Mouse (Mus musculus) urinary bladder, postnatal 36 days (tissue): ENCODE results near the gene Ganab.

Experiments used
- DNase-seq, 2 experiments: peaks; one replicate each; pipeline ENCODE4 v3.0.0; 2022; ENCODE audit warnings: low spot score in 2 of 2, mixed read lengths in 1 of 2

The Ganab gene

GRCm38 (mm10) chr19:8929224-8930088, 31.6 kb downstream of the Ganab start, which contains the start of the genes Rom1 and Eml3:
TSS of gene Rom1 (minus strand) at chr19:8929356.
TSS of gene Eml3 (plus strand) at chr19:8929552.
- DNase-seq: peak; percentile 85 to 94

- no peak for DNase-seq
These were observed 32.2 kb downstream of the Ganab start for GRCm38 (mm10) chr19:8930117-8930516.

- no peak for DNase-seq
These were observed 32.9 kb downstream of the Ganab start for GRCm38 (mm10) chr19:8930771-8931170.

- DNase-seq: no peak
These were observed 38.9 kb downstream of the Ganab start for GRCm38 (mm10) chr19:8936736-8937135.

DNA sequence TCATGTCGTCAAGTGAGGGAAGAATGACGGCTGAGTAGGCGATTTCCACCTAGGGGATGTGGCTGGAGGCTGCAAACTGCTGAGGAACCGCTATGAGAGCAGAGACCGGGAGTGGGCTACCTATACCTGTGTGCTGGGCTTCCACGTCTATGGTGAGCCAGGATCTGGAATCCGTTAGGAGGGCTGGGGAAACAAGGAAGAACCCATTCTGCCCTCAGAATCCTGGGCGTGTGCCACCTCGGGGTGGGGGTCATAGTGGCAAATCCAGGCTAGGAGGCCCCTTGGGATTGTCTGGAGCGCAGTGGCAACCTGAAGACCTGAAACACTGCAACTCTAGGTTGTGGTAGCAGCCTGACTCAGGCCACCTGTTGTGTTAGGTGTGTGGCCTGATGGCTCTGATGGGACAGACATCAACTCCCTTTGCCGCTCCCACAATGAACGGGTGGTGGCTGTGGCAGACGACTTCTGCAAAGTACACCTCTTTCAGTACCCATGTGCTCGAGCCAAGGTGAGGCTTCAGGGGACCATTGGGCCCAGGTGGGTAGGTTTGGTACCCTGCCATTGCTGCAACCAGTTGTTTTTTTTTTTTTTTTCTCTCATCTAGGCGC, 42.8 kb downstream of the Ganab start:
- DNase-seq: no peak

- DNase-seq: no peak
These were observed 43.3 kb downstream of the Ganab start for GRCm38 (mm10) chr19:8941136-8941514.

DNA sequence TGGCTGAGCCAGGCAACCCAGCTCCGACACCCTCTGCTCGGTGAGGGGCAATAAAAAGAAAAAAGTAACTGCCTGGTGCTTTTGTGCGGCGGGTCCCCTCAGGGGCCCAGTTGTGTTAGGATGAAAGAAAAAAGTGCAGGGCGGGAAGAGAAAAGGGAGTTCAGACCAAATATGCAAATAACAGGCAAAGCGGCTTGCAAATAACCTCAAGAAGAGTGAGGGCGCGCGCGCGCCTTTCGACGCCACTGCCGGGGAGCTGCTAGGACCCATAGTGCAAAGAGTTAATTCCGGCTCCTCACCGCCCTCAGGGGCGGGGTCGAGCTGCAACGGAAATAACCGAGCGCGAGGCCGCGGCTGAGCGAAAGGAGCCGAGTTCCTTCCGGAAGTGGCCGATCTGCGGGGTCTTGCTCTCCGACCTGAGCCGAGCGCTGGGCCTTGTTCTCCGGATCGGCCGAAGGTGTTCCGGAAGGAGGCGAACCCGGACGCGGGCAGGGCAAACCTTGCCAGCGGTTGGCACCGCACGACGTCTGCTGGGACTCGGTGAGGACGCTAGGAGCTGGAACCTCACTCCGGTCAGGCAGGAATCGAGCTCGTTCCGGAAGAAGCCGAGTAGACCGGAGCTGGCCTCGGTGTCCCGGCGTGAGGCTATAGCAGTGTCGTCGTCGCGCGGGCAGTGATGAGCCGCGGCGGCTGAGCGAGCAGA, 43.8 kb downstream of the Ganab start, which contains the start of gene Mta2:
Mta2 (plus strand) TSS at position 361 of the 703 bp plus-strand sequence.
- DNase-seq: peak; percentile 96

GRCm38 (mm10) chr19:8942276-8942964, 44.5 kb downstream of the Ganab start:
- peak in 1 of 2 experiments; percentile 48 for DNase-seq

- no peak for DNase-seq
These were observed 45.2 kb downstream of the Ganab start for GRCm38 (mm10) chr19:8943047-8943446.

GRCm38 (mm10) chr19:8944062-8944461, 46.2 kb downstream of the Ganab start:
- peak in 1 of 2 experiments; percentile 57 for DNase-seq

DNA sequence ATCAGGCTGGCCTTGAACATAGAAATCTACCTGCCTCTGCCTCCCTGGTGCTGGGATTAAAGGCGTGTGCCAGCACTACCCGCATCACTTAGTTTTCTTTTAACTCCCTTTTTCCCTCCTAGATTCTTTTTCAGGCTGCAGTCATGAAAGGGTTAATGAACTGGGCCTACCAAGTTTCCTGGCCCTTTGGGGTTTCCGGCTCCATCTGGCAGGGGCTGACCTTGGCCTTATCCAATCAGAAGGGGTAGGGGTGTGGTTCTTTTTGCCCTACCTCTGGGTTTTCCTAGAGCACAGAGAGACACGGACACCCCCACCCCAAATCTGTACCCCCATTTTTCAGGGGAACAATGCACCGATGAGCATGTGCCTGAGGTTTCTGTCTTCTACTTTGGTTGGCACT, 46.9 kb downstream of the Ganab start:
- peak in 1 of 2 experiments; percentile 62 for DNase-seq

DNA sequence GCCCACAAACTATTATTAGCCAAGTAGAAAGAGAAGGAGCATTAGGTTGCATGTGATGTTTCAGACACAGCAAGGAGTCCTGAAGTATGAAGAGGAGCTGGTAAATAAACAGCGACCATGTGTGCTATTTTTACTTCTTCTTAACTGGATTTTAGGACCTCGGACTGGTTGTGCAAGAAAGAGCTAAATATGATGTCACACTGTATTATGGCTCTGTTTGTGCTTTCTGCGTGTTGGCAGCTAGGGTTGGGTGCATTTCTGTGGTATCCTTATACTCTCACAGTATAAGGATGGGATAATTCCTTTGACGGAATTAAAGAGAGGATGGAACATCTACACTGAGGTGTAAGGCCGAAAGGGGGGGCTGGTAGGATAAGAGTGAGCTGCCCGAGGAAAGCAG, 47.4 kb downstream of the Ganab start:
- no peak for DNase-seq

DNA sequence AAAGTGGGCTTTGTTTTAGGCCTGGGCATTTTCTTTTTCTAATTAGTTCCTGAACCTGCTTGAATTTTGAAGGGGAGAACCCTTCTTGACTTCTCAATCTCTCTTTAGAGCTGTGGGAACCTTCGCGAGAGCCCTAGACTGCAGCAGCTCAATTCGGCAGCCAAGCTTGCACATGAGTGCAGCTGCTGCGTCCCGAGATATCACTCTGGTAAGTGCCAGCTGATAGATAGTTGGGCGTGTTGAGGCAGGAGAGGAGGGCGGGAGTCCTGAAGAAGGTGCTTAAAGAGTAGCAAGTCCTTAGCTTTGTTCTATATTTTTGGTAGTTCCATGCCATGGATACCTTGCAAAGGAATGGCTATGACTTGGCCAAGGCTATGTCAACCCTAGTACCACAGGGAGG, 49.1 kb downstream of the Ganab start:
- DNase-seq: no peak

GRCm38 (mm10) chr19:8950190-8950589, 52.3 kb downstream of the Ganab start:
- no peak for DNase-seq

GRCm38 (mm10) chr19:8952241-8952640, 54.4 kb downstream of the Ganab start:
- no peak for DNase-seq

DNA sequence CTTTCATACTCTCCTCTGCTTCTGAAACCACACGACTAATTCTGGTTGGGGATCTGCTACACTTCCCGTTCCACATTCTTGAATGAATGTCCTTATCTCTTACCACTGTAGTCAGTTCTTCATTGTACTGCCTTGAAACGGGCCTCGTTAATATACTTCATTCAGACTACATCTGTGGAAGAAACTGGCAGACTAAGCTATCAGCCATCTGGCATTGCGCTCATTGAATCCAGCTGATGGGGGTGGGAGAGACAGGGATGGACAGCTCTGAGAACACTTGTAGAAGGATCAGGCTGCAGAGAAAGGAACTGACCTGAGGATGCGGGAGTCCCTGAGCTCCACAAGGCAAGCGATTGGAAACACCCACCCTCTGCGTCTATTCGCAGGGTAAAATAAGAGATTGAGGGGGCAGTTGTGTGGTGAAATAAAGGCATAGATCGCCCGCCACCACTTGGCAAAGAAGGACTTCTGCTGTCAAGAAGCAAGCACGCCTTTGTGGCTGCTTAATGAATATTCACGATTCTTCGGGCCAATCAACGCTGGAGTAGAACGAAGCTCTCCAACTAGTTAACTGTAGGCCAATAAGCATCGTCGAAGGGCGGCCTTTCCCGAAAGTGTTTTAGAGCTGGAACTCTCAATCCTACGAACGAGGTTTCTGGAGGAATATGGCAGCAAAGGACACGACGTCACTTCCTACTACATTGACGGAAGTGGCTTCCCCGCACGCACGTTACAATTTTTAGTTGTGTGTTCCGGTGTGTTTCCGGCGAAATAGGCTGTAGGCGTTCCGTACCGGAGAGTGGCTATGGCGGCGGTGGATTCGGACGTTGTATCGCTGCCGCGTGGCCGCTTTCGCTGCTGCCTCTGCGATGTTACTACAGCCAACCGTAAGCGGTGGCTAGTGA, 55.5 kb downstream of the Ganab start, which contains the start of gene Tut1:
Tut1 (plus strand) TSS at position 713 of the 905 bp plus-strand sequence.
- DNase-seq: peak; percentile 91 to 92

GRCm38 (mm10) chr19:8954171-8954570, 56.3 kb downstream of the Ganab start:
- DNase-seq: no peak

- no peak for DNase-seq
These were observed 64.4 kb downstream of the Ganab start for GRCm38 (mm10) chr19:8962256-8962655.

- no peak for DNase-seq
These were observed 67.2 kb downstream of the Ganab start for GRCm38 (mm10) chr19:8965075-8965474.

DNA sequence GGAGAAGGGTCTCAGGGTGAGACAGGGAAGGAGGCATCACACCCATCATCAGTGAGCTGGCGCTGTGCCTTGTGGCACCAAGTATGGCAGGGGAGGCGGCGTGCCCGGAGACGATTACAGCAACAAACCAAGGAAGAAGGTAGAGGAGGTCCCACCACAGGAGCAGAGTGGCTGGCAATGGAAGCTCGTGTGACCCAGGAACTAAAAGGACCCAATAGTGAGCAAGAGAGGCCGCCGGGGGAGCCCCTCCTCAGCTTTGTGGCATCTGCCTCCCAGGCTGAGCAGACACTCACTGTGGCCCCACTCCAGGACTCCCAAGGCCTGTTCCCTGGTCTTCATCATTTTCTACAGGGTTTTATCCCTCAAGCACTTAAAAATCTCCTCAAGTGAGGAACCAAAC, 67.9 kb downstream of the Ganab start:
- DNase-seq: no peak

DNA sequence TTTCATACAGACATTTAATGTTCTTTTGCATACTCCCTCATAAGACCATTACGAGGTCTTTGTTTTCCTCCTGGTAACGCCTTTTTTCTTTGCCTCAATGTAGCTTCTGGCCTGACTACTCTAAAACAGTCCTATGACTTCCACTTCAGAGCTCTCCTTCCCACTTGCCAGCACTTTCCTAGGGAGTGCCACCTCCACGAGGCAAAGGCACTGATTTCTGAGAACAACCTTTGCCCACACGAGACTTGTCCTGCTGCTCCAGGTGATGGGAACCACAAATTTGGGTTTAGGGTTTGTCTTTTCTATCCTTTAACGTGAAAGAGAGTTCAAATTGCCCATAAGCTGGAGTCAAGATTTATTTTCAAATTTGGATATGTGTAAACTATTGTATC, 68.3 kb downstream of the Ganab start:
- DNase-seq: no peak
